Mouse (Mus musculus): ENCODE results near the gene Elavl1.

The Elavl1 gene

DNA sequence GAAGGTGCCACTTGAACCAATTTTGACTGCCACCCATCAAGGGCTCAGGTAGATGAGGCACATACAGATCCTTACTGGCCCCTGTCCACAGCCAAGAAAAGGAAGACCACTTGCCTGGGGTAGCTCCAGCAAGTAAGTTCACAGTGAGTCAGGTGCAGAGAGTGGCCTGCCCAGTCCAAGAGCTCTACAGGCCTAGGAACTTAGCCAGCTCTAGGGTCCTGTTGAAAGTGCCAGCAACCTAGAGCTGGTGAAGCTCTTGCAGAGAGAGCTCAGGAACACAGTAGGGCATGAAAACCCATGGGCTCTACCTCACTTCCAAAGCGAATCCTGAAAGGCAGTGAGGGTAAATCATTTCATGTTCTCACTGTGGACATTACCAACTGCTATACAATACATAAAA lies 4.8 kb downstream of the Elavl1 start:
- no peak for DNase-seq

DNA sequence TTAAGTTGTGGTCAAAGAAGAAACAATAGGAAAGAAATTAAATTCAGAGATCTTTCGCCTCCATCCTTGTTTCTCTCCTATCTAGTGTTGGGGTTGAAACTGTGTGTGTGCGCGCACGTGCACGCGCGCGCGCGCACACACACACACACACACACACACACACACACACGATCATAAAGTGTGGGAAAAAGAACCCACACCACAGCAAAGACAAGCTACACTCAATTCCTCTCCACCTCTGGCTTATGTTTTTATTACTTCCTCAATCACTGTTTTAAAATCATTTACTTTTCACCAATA lies 5.7 kb downstream of the Elavl1 start:
- no peak for DNase-seq

DNA sequence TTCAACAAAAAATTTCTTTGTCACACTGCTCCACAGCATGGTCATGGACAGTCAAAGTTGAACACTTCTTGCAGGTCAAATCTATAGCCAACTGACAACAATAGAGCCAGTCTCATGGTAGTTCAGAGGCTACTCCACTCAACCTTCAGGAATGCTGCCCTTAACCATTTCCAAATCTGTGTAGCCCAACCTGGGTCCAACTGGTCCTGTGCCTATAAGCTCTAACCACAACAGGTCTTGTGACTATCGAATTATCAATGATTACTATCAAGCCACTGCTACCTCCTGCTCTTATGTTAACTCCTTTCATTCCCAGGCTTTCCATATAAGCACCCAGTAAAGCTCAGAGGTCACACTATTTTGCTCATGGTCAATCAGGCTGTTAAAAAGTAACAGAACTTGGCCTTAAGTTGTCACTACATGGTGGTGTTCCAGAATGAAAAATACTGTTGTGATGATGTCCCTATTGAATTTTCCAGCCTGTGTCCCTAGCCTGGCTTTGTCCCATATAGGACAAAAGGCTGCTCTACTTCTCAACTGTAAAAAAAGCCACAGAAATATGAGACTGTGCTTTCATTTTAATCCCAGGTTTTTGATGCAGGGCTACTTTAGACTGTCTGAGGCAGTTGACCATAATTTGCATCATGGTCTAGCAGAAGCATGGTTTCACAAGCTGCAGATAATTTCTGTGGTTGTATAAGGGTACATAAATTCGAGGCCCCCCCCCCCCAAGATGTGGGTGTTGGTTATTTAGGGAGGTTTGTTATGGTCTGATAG lies 6.2 kb downstream of the Elavl1 start:
- DNase-seq = peak; percentile 79

DNA sequence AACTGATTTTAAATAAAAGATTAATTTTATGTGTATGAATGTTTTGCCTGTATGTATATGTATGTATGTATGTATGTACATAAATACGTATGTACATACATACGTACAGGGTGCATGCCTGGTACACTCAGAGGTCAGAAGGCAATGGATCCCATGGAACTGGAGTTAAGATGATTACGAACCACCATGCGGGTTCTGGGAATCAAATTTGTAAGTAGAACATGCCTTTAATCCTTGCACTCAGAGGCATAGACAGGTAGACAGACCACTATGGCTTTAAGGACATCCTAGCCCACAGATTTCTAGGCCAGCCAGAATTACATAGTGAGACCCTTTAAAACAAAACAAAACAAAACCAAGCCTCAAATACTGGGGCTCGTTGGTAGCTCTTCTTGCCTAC lies 7.1 kb downstream of the Elavl1 start:
- no peak for DNase-seq

DNA sequence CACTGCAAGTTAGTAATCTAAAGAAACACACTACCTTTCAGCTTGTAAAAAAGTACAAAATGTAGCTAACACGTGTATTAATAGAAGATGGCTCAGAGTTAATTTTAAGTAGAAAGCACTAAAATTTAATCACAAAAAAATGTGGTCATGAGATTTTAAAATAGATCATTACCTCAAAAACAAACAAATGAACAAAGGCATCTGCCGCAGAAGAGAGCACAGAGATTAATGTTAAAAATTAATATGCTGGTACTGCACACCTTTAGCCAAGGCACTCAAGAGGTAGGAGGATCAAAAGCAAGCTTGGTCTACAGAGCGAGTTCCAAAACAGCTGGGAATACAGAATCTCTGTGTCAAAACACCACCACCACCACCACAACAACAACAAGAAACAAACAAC lies 10.4 kb downstream of the Elavl1 start:
- DNase-seq = peak; percentile 68

DNA sequence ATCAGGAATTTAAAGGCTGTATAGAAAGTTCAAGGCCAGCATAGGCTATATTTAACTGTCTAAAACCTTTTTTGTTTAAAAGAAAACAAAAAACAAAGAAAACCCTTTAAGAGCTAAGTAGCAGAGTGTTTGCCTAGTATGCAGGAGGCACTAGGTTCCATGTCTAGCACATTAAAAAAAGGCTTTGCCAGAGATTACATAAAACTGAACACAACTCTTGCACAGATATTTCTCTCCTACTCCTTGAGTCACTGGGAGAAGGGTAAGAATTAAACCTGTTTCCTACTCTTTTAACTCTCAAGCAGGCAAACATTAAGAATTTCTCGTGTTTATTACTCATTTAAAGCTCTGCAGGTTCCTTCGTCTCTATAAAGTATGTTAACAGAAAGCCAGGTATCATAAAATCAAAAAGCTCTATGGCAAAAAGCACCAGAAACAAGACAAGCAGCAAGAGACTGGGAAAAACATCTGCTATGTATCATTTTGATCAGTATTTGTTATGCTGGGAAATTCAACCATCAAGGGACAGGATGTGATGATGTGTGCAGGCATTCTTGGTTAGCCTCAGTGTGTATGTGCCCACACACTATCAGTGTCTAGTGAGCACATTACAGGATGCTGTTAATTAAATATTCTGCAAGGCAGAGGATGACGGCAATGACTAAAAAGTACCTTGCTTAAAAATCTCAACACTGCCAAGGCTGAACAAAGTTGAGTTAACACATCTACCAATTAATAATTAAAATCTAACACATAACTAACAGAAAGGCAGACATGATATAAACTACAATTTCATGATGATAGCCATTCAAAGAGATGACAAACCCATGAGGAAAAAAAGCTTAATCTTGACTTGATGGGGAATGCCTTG lies 11.7 kb downstream of the Elavl1 start:
- peak; percentile 54 for DNase-seq

DNA sequence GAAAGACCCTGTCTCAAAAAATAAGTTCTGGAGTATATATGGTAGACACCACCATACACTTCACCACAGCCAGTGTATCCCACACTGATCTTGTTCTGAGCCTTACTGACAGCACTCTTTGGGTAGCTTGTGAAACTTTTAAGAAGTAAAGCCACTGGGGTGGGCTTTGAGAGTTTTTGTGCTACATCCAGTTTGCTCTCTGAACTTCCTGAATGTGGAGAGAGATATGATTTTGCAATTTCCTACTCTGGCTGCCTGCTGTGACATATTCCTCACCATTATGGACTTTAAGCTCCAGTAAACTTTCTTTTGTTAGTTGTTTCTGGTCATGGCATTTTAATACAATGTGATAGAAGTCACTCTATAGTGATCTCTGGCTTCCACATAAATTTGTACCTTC lies 13.1 kb downstream of the Elavl1 start:
- no peak for DNase-seq

DNA sequence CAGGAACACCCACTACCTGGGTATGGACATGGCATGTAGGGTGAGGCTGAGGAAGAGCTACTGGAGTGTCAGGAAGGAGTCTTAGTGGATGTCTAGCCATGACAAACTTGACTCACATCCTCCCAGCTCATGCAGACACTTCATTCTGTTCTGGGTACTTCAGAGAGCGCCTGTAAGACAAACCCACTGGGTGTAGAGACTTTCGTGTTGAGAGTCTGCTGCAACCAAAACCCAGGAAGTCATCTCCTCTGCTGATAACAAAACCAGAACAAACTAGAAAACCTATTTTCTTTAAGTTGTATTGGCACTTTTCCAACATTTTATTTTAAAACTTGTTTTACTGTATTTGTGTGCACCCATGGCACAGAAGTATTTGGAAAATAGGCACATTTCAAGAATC lies 19.4 kb downstream of the Elavl1 start:
- no peak for DNase-seq

DNA sequence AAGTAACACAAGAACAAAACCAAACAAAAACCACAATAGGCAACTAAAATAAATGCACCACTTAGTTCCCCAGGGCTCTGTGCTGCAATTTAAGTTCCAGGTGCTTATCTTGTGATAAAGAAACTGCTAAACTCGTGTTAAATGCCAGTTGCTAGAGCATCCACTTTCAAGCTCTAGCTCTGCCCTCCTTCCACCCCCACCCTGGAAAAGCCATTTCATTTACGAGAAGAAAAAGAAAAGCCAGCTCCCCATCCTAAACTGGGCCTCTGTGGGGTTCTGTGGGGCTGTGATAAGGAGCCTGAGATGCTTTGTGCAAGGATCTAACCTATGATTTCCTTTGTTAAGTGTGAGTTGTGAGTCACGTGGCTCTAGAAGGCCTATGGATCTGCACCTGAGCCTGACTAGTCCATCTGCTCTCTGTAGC lies 21.1 kb downstream of the Elavl1 start:
- no peak for DNase-seq

DNA sequence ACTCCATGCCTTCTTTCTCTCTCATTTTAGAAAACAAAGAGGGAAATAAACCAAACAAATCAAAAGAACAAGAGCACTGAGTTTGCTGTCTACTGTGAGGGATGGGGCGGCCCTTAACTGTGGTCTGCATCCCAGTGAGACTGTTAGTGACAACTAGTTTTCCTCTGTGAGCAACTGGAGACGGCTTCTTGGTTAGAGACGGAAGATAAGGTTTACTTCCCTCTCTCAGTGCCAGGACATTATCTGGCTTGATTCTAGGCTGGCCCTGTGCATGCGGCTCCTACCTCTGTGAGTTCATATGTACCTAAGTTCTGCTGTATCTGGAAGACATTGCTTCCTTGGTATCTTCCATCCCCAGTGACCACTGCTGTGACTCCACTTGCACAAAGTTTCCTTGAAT lies 27.4 kb downstream of the Elavl1 start:
- no peak for DNase-seq

DNA sequence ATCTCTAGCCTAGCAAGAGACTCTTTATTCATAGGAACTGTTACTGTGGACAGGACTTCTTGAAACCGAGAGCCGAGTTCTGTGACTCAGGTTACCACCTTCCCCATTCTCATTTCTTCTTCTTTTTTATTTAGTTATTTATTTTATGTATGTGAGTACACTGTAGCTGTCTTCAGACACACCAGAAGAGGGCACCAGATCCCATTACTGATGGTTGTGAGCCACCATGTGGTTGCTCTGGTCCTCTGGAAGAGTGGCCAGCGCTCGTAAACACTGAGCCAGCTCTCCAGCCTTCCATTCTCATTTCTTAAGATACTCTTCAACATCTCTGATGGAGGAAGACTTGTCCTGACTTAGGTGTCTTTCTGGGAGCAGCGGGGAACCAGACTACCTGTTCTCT lies 32.5 kb downstream of the Elavl1 start:
- DNase-seq = no peak

DNA sequence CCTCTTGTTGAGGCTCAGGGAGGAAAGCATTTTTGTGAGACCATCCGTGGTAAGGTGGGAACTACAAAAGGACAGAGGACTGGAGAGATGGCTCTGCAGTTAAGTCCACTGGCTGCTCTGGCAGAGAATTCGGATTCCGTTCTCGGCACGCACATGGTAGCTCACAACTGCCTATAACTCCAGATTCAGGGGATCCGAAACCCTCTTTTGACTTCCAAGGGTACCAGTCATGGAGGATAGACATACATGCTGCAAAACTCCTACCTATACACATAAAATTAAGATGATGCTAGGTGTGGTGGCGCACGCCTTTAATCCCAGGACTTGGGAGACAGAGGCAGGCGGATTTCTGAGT lies 49.1 kb downstream of the Elavl1 start:
- no peak for DNase-seq

DNA sequence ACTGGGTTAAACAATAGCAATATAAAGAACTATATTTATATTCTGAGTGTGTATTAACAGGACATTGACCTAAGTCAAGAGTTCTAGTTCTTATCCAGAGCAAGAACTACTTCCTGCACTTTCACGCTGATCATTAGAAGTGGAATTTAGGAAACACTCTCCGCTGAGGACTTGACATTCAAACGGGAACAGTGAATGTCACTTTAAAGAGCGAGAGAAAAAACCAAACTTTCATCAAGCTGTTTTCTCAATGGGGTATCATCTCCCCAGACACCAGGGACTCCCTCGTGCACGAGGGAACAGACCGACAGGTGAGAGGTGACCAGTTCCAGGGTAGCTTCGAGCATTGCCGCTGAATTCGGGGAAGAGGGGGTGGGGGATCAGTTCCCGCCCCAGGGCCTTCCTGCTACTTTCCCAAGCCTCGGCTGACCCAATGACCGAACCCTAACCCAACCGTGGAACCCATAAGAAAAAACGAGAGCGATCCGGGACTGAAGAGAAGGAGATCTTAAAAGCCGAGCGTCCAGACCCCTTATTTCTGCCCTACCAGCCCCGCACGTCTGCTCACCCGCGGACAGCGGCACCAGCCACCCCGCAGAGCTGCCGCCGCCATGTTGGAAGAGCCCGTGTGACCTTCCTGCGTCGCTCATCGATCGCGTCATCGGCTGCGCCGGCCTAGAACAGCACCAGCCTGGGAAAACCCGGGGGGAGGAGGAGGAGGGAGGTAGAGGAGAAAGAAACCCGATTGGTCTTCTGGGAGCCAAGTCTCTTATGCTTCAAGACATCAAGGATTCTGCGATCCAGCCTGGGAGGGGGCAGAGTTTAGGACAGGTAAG lies 49.7 kb downstream of the Elavl1 start, which contains the start of gene Timm44:
Gene Timm44 (minus strand): TSS at position 639 of the 836 bp plus-strand sequence.
- DNase-seq = peak; percentile 96

DNA sequence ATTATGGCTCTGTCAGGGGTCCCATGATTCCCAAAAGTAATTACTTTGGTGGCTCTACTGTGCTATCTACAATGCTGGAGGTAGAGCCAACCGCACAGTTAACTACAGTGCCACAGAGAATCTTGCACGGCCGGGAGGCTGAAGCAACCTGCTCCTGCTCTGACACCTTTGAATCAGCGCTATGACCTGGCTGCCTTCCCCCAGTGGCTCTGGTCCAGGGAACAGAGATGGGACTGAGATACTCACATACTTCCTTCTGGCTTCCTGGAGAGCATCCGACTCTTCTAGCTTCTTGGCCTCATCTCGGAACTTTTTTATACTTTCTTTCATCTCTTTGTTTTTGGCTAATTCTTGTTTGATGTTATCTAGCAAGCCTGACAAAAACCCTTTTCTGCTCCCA lies 55.6 kb downstream of the Elavl1 start:
- no peak for DNase-seq

DNA sequence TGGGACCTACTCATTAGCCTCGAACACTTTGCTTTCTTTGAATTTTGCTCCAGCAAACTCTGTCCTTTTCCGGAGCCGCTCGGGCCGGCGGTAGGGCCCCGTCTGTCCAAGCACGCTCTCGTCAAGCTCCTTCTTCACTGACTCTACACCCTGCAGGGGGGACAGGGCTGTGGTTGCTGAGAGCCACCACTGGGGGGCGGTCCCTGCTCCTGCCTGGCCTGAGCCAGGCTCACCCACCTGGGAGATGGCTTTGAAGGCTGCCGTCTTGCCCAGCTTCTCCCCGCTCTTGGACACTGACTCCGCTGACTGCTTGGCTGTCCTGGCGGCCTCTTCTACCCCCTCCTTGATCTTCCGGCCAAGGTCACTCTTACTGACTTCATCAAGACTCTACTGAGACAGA lies 57.6 kb downstream of the Elavl1 start:
- DNase-seq = peak; percentile 36

DNA sequence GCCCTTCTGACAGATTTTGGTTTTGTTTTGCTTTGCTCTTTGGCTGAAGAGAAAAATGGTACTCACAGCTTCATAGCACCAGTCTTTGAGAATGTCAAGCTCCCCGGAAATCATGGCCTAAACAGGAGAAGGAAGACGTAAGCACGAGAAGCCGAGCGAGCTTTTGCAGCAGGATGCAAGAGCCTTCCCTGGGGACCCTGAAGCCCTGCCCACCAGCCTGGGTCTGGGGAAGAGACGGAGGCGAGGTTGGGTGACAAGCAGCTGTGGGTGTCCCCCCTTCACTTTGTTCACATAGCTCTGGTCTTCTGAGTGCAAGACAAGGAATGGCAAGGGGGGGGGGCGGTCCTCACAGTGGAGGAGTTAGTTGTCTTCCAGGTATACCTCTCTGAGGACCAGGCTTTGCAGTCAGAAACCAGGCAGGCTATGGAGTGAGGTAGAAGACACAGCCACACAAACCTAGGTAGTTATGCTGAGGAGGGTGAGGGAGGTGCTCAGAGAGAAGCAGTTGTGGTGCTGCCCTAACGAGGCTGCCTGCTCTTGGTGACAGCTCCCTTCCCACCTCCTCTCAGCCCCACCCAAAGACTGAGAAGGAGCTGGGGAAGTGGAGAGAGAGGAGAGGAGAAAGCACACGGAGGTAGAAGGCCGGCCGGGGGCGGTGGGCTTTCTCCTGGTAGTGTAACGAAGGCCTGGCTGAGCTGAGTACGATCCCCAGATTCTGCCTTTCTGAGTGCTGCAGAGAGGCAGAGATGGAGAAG lies 59.9 kb downstream of the Elavl1 start:
- no peak for DNase-seq

DNA sequence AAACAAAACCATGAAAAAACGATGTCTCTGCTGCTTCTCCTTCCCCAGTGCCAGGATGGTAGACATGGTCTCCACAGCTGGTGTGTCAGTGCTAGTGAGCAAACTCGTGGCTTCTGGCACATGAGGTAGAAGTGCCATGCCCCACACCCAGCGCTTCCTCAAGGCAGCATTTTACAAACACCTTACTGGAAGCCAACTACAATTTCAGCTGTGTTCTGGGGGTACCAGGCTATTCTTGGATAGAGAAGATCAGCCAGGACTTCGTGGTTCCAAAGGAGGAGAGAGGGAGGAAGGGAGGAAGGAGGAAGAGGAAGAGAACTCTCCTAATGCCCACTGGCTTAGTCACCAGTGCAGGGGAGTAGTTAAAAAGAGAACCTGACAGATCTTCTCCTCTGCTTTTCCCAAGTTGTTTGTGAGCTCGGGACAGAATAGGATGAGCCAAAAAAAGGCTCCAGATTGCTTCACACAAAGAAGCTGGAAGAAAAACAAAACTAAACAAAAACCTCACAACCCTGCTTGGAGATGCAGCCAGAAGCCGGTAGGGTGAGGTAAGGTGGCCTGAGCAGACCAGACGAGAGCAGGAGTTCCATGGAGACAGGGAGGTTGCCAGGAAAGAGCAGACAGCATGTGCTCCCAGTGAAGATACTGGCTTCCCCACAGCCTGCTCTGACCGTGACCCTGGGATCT lies 62.0 kb downstream of the Elavl1 start:
- DNase-seq = no peak

DNA sequence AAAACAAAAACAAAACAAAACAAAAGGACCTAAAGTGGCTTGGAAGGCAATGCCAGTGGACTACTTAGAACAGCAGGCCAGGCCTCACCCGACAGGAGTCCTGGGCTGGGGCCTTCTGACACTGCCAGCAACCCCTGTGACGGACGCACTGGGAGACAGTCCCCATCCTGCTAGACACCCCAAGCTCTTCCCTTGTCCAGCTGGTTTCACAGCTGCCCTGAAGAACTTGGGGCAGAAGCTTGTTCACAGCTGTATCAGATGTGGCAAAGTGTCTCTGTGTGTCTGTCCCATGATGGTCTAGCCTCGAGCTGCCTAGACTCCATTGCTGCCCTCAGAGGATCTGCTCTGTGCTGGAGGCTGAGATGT lies 65.4 kb downstream of the Elavl1 start:
- DNase-seq = no peak

DNA sequence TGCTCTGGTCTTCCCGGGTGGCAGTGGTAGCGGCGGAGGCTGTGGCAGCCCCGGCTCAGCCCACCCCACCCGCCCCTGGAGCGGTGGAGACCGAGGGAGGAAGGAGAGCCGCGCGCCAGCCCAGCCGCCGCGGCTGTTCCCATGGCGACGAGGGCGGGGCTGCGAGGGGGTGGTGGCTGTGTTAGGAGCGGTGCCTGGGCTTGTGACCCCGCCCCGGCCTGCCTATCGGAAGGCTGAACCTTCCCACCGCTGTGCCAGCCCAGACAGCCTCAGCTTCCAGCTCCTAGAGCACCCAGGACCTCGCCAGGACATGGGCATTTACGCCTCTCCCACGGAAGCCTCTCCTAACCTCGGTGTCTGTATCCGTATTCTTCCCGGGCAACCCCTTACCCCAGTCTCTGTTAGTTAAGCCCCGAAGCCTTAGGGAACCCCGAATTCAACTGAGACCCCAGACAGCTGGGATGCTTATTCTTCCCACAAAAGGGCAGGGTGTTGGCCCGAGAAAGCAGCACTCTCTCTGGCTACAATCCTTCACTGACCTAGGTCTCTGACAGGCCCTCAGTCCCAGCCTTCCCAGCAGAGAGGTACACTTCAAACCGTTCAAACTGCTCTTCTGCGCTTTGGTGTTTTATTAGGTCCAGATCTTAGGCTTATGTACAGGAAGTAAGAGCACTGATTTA lies 65.9 kb downstream of the Elavl1 start, which contains the start of gene Ctxn1:
Gene Ctxn1 (minus strand): TSS at position 150 of the 680 bp plus-strand sequence.
- DNase-seq = peak; percentile 95

DNA sequence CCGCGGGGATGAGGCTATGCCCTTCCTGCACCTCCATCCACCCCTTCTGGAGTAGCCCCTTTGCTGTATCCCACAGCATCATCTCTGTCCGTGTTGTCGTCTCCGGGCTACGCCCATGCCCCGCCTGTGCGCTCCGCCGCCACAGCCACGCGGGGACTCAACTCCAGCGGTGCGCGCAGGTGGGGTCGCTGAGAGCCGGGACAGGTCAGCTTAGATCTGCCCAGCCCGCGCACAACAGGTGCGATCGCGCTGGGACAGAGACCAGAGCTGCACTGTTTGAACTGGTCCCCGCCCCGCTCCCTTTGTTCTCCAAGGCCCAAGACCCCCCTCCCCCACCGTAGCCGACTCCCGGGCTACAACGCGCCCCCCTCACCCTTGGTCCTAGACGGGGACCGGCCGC lies 66.5 kb downstream of the Elavl1 start:
- DNase-seq = peak; percentile 30

DNA sequence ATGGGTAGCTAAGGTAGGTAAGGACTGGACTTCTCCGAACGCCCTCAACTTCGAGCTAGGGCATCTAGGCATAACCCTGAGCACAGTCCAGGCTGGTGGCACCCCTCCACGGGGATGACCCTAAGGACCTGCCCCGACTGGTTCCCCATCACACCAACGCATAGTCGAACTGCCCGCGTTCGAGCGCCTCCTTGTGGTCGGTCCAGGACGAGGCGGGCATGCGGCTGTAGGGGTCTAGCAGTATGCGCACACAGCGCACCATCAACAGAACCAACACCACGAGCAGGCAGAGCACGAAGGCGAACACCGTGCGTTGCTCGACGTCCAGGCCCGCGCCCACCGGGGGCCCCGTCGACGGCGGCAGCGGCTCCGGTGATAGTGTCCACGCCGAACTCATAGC lies 67.0 kb downstream of the Elavl1 start:
- peak; percentile 61 for DNase-seq

DNA sequence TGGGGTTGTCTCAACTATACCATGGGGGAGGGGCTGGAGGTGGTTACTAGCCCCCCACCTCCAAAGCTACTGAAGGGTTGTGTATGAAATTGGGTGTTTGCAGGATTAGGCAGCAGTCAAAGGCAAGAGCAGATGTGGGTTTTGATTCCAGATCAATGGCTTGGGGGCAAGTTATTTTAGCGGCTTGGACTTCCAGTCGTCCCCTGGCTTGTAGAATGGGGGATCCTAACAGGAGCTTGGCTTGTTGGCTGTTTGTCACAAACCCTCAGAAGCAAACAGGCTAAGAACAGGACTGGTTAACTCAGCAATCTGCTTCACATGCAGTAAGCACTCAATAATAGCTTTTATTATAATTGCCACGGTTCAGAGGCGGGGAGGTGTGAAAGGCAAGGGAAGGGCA lies 67.9 kb downstream of the Elavl1 start:
- DNase-seq = no peak

All from kidney, adult 9 months (tissue).